Mouse (Mus musculus) CD4-positive, CD25-positive, alpha-beta regulatory T cell, adult 9 weeks (primary cell): Measurements from ENCODE around the gene Cast. TPM values are rescaled to one million over a fixed set of nuclear protein-coding genes. Genes with fewer than 3 reads are reported as not detected.

Source experiments
- polyA plus RNA-seq: library from polyadenylated mRNA; unstranded; fragments of 100-300 nt; shearing (Covaris generic); gene quantifications from one replicate; pipeline ENCODE4 v1.2.1, GENCODE M21; 2017

Gene Cast
- polyA plus RNA-seq = 278 TPM

GRCm38 (mm10) chr13:74808152-74808929 lies at the start of gene Cast:
Cast (minus strand) TSS chr13:74808810.

Other genes starting within 250 kb of the Cast start
- 162 TPM for gene Erap1, start 169.2 kb downstream of the Cast start, polyA plus RNA-seq